Mouse (Mus musculus): ENCODE measurements at regions not wholly inside any gene's neighbourhood (a gene's known extent, or its start where the extent isn't known, plus 50 kb on each side); places are given as distances from the start of the nearest gene placed in this dataset.

- no peak for DNase-seq (ENCODE audit: low read depth, low spot score)
Measured at GRCm38 (mm10) chr12:9255661-9256486, 226.1 kb downstream of the Ttc32 start.

GRCm38 (mm10) chr12:9256487-9256820 lies 226.7 kb downstream of the Ttc32 start:
- no peak for DNase-seq (ENCODE audit: low read depth, low spot score)

More at GRCm38 (mm10) chr12:9255661-9256486, 226.1 kb downstream of the Ttc32 start:
- WGBS = 86% methylated on average over 10 of the region's 10 CpGs

- 9% methylated on average over 1 of the region's 1 CpGs for WGBS
- DNase-seq (ENCODE audit: low read depth, low spot score) = no peak
Measured at GRCm38 (mm10) chr12:9258221-9258620, 228.4 kb downstream of the Ttc32 start.

- DNase-seq (ENCODE audit: low read depth, low spot score) = no peak
- 36% methylated on average over 6 of the region's 6 CpGs for WGBS
Measured at GRCm38 (mm10) chr12:9261662-9262061, 231.9 kb downstream of the Ttc32 start.

- DNase-seq (ENCODE audit: low read depth, low spot score) = no peak
- 70% methylated on average over 4 of the region's 4 CpGs for WGBS
Measured at GRCm38 (mm10) chr12:9266221-9266620, 236.4 kb downstream of the Ttc32 start.

- WGBS = 90% methylated on average over 2 of the region's 2 CpGs
- DNase-seq (ENCODE audit: low read depth, low spot score) = no peak
Measured at GRCm38 (mm10) chr12:9271484-9271883, 241.7 kb downstream of the Ttc32 start.

GRCm38 (mm10) chr12:9274181-9274580 lies 244.4 kb downstream of the Ttc32 start:
- no peak for DNase-seq (ENCODE audit: low read depth, low spot score)
- 25% methylated on average over 1 of the region's 1 CpGs for WGBS

- 78% methylated on average over 7 of the region's 7 CpGs for WGBS
- no peak for DNase-seq (ENCODE audit: low read depth, low spot score)
Measured at GRCm38 (mm10) chr12:9275697-9276096, 245.9 kb downstream of the Ttc32 start.

- 53% methylated on average over 5 of the region's 5 CpGs for WGBS
- DNase-seq (ENCODE audit: low read depth, low spot score) = no peak
Measured at GRCm38 (mm10) chr12:9278735-9279134, 248.9 kb downstream of the Ttc32 start.

- WGBS = 59% methylated on average over 5 of the region's 5 CpGs
- no peak for DNase-seq (ENCODE audit: low read depth, low spot score)
Measured at GRCm38 (mm10) chr12:9279893-9280605, 250.3 kb downstream of the Ttc32 start.

GRCm38 (mm10) chr12:9287271-9287670 lies 257.5 kb downstream of the Ttc32 start:
- DNase-seq (ENCODE audit: low read depth, low spot score) = no peak
- 85% methylated on average over 2 of the region's 2 CpGs for WGBS

GRCm38 (mm10) chr12:9292656-9293055 lies 262.9 kb downstream of the Ttc32 start:
- DNase-seq (ENCODE audit: low read depth, low spot score) = no peak

- WGBS = 80% methylated on average over 3 of the region's 3 CpGs
- DNase-seq (ENCODE audit: low read depth, low spot score) = no peak
Measured at GRCm38 (mm10) chr12:9295211-9295610, 265.4 kb downstream of the Ttc32 start.

- no peak for DNase-seq (ENCODE audit: low read depth, low spot score)
- WGBS = 30% methylated on average over 5 of the region's 5 CpGs
Measured at GRCm38 (mm10) chr12:9298848-9299655, 269.3 kb downstream of the Ttc32 start.

- 57% methylated on average over 2 of the region's 2 CpGs for WGBS
- no peak for DNase-seq (ENCODE audit: low read depth, low spot score)
Measured at GRCm38 (mm10) chr12:9304146-9304545, 265.8 kb upstream of the Osr1 start.

GRCm38 (mm10) chr12:9337891-9338672 lies 231.8 kb upstream of the Osr1 start:
- 81% methylated on average over 5 of the region's 5 CpGs for WGBS
- DNase-seq (ENCODE audit: low read depth, low spot score) = no peak

- 46% methylated on average over 7 of the region's 7 CpGs for WGBS
- DNase-seq (ENCODE audit: low read depth, low spot score) = no peak
Measured at GRCm38 (mm10) chr12:9338801-9339231, 231.1 kb upstream of the Osr1 start.

GRCm38 (mm10) chr12:9340769-9341168 lies 229.1 kb upstream of the Osr1 start:
- DNase-seq (ENCODE audit: low read depth, low spot score) = no peak

GRCm38 (mm10) chr12:9345359-9345758 lies 224.6 kb upstream of the Osr1 start:
- no peak for DNase-seq (ENCODE audit: low read depth, low spot score)
- WGBS = 81% methylated on average over 1 of the region's 1 CpGs

- 87% methylated on average over 4 of the region's 4 CpGs for WGBS
- DNase-seq (ENCODE audit: low read depth, low spot score) = no peak
Measured at GRCm38 (mm10) chr12:9355512-9355911, 214.4 kb upstream of the Osr1 start.

Data from large intestine, adult 2 months (tissue).